Mouse (Mus musculus): Measurements from ENCODE around the gene Crybb1.

DNA sequence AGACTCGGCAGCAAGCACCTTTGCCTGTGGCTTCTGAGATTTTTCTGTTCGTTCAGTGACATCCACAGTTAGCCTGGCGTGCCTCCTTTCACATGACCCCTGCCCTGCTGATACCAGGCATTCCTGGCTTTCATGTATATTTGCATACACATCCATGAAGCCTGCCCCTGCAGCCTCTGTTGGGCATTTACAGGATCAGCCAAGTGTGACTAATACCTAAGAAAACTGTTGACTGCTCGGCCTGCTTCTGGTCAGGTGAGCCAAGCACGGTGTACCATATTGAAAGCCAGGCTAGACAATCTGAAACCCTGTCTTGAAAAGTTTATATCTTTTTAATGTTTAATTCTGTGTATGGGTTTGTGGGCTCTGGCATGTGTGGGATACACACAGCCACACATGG is 60.9 kb downstream of the Crybb1 start:
- TF ChIP-seq CTCF (IDR thresholded peaks at IDR 0.05; ENCODE audit: low read depth, low read length) (no peak), POLR2A (IDR thresholded peaks at IDR 0.05; ENCODE audit: insufficient read depth, low read length) (no peak), EP300 (IDR thresholded peaks at IDR 0.05; ENCODE audit: insufficient read depth, low read depth, low read length) (no peak)
